Mouse (Mus musculus) liver, embryonic 14.5 days (tissue): ENCODE data around the gene Olfr434.

Experiments used
- CTCF ChIP-seq: IDR thresholded peaks from 2 replicates; pipeline ENCODE4 v1.5.1; 2016; ENCODE audit warnings: antibody characterized with exemption, low read depth, control low read depth
- EP300 ChIP-seq: IDR thresholded peaks from 2 replicates; pipeline ENCODE4 v1.6.1; 2016; ENCODE audit warnings: antibody characterized with exemption, low read depth

DNA sequence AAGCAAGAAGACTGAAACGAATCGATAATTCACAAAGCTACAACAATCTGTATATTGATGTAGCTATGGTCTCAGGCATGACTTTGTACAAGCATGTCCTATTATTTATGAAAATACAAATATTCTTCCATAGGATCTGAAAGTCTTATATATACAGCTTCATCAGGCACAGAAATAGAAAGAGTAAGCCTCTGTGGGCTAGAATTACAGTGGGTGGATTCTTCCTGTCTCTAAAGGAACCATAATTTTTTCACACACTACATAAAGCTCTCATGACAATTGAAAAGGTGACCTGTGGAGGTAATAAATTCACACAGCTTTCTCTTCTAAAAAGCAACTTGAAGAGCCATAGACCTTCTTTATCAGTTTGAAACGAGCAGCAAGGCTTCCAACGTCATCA, 41.0 kb upstream of the Olfr434 start, which contains the start of gene Olfr13:
- TF ChIP-seq CTCF, result no peak
- TF ChIP-seq EP300, result no peak
